Mouse (Mus musculus): ENCODE measurements around the gene Tmem63a.
"Not testable (repeated sequence)": the region's sequence is repeated elsewhere in the genome, so short reads cannot be mapped to it uniquely, and the experiment has no call there.

Gene Tmem63a

GRCm38 (mm10) chr1:180942166-180943031, at the start of gene Tmem63a:
Gene Tmem63a, plus strand, starts transcription at chr1:180942344.
- DNase-seq = peak; percentile 70 to 74

- no peak for DNase-seq
These were observed 49.3 kb upstream of the Tmem63a start, which contains the start of gene Lefty2 for GRCm38 (mm10) chr1:180892808-180893207. Gene Lefty2, plus strand, starts transcription at chr1:180893108.

DNA sequence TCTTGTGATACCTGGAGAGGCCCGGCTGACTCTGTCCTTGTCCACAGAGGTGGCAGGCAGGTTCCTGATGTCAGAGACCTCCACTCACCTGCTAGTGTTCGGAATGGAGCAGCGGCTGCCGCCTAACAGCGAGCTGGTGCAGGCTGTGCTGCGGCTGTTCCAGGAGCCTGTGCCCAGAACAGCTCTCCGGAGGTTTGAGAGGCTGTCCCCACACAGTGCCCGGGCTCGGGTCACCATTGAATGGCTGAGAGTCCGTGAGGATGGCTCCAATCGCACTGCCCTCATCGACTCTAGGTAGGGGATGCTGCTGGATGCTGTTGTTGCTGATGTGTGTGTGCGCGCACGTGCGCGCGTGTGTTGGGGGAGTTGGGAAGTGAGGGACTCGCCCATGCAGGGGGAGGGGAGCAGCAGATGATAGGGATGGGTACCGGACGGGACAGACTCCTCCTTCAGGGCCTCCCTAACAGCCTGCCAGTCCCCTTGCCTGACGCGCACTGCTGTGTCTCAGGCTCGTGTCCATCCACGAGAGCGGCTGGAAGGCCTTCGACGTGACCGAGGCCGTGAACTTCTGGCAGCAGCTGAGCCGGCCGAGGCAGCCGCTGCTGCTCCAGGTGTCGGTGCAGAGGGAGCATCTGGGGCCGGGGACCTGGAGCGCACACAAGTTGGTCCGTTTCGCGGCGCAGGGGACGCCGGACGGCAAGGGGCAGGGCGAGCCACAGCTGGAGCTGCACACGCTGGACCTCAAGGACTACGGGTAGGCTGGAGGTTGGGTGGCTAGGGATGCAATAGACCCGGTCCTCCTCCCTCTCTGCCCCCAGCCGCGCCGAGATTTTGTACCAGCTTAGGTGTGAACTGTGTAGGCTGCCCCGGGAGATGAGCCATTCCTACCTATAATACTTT, 47.8 kb upstream of the Tmem63a start:
- DNase-seq = not testable (repeated sequence)

DNA sequence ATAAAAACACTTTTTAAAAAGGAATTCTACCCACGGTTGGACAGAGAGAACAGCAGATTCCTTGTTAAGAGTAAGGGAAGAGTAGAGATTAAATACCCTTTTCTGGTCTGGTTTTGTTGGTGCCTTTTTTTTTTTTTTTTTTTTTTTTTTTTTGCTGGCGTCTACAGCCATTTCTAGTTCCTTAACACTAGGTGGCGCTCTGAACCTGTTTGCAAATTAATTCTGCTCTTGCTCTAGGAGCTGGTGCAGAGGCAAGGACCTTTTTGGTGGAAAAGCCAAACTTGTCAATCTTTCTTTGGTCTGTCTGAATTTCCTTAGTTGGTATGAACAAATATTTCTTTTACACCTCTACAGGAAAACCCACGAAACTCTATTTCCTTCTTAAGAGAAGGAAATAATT, 41.0 kb upstream of the Tmem63a start:
- no peak for DNase-seq

DNA sequence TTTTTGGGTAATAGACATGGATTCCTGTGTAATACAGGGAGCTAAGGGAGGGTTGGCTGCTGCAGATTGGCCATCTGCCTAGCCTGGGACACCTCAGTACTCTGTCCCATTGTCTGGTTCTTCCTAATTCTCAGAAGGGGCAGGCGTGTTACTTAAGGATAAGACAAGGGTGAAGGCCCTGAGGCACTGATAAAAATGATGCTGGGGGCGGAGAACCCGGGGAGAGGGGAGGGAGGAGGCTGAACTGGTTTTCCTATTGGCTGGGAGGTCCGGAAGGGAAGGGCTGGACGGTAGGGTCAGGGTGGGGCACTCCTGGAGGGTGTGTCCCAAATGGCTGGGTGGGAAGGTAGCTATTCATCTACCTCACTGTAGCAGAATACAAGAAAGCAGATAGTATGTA, 39.2 kb upstream of the Tmem63a start:
- no peak for DNase-seq

DNA sequence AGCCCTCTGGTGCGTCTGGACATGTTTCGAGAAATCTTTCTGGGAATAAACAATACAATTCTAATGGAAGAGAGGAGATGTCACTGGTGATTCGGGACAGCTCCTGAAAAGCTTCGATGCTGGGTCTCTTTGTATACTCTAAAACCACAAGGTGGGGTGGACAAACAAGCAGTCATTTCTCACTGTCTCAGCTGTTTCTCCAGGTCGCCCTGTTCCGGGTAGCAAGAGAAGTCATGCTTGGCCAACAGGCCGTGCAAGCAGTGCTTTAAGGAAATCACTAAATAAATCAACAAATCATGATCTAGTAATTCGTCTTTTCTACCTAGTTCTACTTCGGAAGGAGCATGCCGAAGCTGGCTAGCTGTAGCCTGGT, 38.5 kb upstream of the Tmem63a start:
- DNase-seq = no peak

DNA sequence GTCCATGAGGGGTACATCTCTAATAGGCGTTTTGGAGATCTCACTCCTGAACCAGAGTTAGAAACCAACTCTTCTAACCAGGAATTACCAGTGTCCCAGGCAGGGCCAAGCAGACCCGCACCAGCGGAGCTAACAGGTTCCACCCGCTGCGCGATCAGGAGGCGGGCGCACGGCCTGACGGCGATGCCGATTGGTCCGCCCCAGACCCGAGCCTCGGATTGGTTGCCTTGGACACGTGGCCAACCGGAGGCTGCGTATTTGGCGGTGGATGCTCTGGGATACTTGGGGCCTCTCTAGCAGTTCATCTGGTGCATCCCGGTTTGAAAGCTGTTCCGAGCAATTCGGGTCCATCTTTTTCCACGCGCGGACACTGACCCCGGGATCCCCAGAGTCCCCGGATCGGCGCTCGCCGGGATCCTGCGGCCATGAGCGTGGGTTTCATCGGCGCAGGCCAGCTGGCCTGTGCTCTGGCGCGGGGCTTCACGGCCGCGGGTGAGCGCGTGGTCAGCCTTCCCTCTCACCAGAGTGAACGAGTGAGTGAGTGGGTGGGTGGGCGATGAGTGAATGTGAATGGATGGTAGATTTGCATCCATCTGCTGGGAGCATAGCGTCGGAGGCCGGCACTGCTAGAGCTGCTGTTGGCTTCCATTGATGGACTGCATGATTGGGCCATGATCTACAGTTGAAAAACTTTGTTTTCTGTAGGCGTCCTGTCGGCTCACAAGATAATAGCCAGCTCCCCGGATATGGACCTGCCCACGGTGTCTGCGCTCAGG, 37.9 kb upstream of the Tmem63a start, which contains the start of gene Pycr2:
Pycr2 (plus strand) TSS at position 255 of the 776 bp plus-strand sequence.
- peak; percentile 92 to 94 for DNase-seq

- DNase-seq = no peak
These were observed 37.4 kb upstream of the Tmem63a start for GRCm38 (mm10) chr1:180904815-180905080.

GRCm38 (mm10) chr1:180905307-180905706, 36.8 kb upstream of the Tmem63a start:
- DNase-seq = peak in 1 of 2 experiments; percentile 53

- no peak for DNase-seq
These were observed 36.3 kb upstream of the Tmem63a start for GRCm38 (mm10) chr1:180905876-180906275.

- peak; percentile 40 to 65 for DNase-seq
These were observed 35.5 kb upstream of the Tmem63a start for GRCm38 (mm10) chr1:180906461-180907147.

DNA sequence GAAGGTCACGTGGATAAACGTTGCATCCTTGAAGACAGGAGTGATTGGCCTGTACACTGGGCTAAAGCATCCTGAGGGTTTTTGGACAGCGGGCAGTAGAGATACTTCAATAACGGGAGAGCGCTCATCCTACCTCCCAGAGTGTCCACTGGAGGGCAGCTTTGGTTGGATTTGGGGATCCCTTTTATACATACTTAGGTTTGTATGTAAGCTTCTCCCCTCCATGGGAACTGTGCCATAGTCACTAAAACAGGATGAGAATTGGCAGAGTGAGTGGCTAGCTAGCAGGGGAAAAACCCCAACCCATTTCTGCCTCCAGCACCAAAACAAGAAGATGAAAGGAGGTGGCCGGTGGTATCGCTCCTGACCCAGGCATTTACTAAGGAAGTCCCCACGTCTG, 31.0 kb upstream of the Tmem63a start:
- no peak for DNase-seq

DNA sequence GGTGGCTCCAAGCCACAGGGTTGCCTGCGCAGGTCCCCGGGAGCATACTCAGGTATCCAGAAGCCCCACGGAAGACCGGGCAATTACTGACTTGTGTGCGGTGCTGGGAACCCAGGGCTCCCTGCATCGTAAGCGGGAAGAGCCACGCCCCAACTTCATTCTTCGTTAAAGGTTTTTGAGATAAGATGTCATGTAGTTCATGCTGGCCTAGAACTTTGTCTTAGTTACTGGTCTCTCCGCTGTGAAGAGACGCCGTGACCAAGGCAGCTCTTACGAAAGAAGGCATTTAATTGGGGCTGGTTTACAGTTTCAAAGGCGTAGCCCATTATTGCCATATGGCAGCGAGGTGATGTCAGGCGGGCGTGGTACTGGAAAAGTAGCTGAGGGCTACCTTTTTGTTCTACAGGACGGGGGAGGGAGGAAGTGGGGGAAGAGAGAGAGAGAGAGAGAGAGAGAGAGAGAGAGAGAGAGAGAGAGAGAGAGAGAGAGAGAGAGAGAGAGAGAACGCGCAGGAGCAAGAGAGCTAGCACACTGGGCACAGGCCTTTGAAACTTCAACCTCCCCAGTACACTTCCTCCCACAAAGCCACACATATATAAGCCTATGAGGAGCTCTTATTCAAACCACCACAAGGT, 30.4 kb upstream of the Tmem63a start:
- DNase-seq = peak; percentile 39 to 55

DNA sequence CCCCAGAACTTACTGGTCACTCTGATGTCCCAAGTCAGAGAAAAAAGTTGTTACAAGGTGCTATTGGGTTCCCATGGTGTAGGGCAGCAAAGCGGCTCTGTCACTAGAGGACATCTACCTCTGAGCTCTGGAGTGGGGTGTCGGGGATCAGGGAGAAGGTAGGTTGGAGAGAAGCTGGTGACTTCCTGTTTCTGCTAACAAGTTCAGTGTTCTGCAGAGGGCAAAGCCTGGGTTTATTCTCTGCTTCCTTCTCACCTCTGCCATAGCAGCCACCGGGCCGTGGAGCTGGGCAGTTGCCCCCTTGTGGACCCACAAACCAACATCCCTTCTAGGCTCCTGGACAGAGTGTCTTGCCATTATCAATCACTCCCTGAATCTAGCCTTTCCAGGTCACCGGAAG, 29.4 kb upstream of the Tmem63a start:
- DNase-seq = peak; percentile 29 to 41

GRCm38 (mm10) chr1:180913797-180914196, 28.3 kb upstream of the Tmem63a start:
- DNase-seq = no peak

DNA sequence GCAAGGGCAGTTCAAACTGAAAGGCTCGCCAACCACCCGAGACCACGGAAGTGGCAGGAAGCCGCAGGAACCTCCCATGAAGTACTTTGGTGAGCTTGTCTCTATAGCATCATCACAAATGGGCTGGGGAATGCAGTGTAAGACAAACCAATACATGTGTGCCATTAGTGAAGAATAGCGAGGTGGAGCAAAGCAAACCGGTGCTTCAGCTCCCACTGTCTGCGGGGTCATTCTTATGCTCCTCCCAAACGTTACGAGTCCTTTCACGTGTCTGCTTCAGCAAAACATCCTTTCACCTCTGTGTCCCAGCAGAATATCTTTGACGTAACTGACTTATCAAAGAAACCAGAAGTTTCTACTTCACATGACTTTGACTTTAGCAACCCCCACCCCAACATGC, 25.7 kb upstream of the Tmem63a start:
- no peak for DNase-seq

GRCm38 (mm10) chr1:180917053-180917452, 25.1 kb upstream of the Tmem63a start:
- no peak for DNase-seq

GRCm38 (mm10) chr1:180919686-180920085, 22.5 kb upstream of the Tmem63a start:
- DNase-seq = no peak

- peak in 1 of 2 experiments; percentile 51 for DNase-seq
These were observed 19.7 kb upstream of the Tmem63a start for GRCm38 (mm10) chr1:180922273-180923048.

DNA sequence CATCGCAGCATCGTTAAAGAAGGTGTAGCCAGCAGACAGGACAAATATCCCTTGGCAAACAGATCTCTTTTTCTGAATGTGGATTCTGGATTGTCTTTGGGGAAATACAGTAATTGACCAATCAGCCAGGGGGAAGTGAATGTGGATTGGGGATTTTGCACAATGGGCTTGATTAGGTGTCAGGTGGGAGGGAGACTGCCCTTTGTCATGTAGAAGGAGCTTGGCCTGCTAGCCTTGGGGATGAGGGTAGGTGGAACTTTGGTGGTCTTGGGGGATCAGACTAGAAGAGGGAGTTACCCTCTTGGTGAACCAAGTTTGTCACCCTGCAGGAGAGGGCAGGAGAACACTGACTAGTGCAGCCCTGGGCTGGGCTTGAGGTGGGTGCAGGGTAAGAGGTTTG, 17.4 kb upstream of the Tmem63a start:
- no peak for DNase-seq

- DNase-seq = no peak
These were observed 15.9 kb upstream of the Tmem63a start for GRCm38 (mm10) chr1:180926286-180926685.

All from thymus, postnatal 36 days (tissue).